Mouse (Mus musculus) small intestine, adult 10 weeks (tissue): Measurements from ENCODE around the gene Rasa2. TPM values are rescaled to one million over a fixed set of nuclear protein-coding genes. Genes with fewer than 3 reads are reported as not detected.

Source experiments
- polyA plus RNA-seq: library from polyadenylated mRNA; stranded (reverse); fragments of 350-450 nt; fragmentation: Illumina TruSeq; extraction: RNeasy Lipid Tissue Mini Kit (QIAGEN cat#74804); gene quantifications from one replicate; pipeline ENCODE4 v1.2.3, GENCODE M21; 2014; ENCODE audit warnings: low replicate concordance

Rasa2 gene
- 43.9 TPM for polyA plus RNA-seq

GRCm38 (mm10) chr9:96631389-96632072 is at the start of gene Rasa2:
TSS of gene Rasa2 (minus strand) at chr9:96631617.

GRCm38 (mm10) chr9:96524972-96525506 is 106.4 kb downstream of the Rasa2 start, which contains the start of gene Gm28729:
TSS of gene Gm28729 (minus strand) at chr9:96525264.

Other genes starting within 250 kb of the Rasa2 start
- 106 TPM for gene Rnf7, start 152.9 kb downstream of the Rasa2 start, polyA plus RNA-seq
- gene Gm28729, start 106.4 kb downstream of the Rasa2 start, polyA plus RNA-seq: not detected
- 18.2 TPM for gene Zbtb38, start 121.2 kb upstream of the Rasa2 start, polyA plus RNA-seq